Mouse (Mus musculus) gastrocnemius, postnatal 36 days (tissue): Measurements from ENCODE around the gene Stard5. TPM values are rescaled to one million over a fixed set of nuclear protein-coding genes. Genes with fewer than 3 reads are reported as not detected.

Experiments used
- DNase-seq, 2 experiments: peaks; one replicate each; pipeline ENCODE4 v3.0.0; 2022
- intact Hi-C: fragments of 180-260 bp; cut with DNase I; formaldehyde crosslinking; loops from one replicate; pipeline ENCODE4 v1.15.1; 2025
- long read RNA-seq, 2 experiments: library from polyadenylated mRNA; stranded (forward); transcript quantifications; one replicate each; pipeline ENCODE4 v2.0.0; 2021
- total RNA-seq, 2 experiments: library from RNA; stranded (reverse); gene quantifications; 2 replicates each; pipeline ENCODE4 v1.2.3; 2021

Gene Stard5
- total RNA-seq, result 1 to 10 TPM; 4.2 to 4.7 TPM
- long read RNA-seq, experiment 1, transcript Stard5-201 (6 exons, 2,483 nt), result major isoform, 5 of 8 reads
- long read RNA-seq, experiment 1, partial matches to known transcripts, result 0 of 8 reads
- long read RNA-seq, experiment 1, other reads (novel, unspliced or antisense), result 3 of 8 reads
- long read RNA-seq, experiment 2, partial matches to known transcripts, result 0 of 10 reads
- long read RNA-seq, experiment 2, other reads (novel, unspliced or antisense), result 8 of 10 reads

DNA sequence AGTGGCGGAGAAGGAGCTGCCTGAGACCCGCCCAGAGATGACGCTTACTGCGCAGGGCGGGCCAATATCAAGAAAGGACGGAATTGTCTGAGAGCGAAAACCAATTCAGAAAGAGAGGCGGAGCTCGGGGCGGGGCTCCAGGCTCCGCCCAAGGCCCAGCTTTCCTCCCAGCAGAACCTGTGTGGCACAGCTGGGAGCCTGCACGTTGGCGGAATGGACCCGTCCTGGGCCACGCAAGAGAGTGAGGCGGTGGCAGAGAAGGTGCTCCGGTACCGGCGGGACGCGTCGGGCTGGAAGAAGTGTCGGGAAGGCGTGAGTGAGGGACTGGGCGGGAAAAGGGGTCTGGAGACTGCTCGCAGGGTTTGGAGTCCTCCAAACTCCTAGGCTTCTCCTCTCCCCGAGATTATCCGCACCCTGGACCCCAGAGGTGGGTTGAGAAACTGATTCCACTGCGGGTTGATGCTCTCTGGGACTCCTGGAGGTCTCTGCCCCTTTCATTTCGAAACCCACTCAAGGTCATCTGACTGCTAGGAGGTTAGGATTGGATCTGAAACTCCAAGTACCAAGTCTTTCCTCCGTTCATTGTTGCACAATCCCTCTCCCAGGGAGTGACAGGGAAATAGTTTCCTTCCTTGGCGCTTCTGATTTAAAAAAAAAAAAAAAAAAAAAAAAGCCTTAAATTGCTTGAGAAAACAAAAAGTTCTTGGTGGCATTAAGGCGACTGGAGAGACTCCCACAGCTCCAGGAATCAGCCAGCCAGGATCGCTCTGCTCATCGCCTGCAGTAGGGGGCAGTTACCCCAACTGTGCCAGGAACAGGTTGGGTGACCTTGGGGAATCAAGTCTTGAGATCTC lies at the start of gene Stard5:
Stard5 (plus strand) TSS at position 132 of the 854 bp plus-strand sequence.
- intact Hi-C loops, result no loop called here
- DNase-seq, result peak; percentile 91 to 92

DNA sequence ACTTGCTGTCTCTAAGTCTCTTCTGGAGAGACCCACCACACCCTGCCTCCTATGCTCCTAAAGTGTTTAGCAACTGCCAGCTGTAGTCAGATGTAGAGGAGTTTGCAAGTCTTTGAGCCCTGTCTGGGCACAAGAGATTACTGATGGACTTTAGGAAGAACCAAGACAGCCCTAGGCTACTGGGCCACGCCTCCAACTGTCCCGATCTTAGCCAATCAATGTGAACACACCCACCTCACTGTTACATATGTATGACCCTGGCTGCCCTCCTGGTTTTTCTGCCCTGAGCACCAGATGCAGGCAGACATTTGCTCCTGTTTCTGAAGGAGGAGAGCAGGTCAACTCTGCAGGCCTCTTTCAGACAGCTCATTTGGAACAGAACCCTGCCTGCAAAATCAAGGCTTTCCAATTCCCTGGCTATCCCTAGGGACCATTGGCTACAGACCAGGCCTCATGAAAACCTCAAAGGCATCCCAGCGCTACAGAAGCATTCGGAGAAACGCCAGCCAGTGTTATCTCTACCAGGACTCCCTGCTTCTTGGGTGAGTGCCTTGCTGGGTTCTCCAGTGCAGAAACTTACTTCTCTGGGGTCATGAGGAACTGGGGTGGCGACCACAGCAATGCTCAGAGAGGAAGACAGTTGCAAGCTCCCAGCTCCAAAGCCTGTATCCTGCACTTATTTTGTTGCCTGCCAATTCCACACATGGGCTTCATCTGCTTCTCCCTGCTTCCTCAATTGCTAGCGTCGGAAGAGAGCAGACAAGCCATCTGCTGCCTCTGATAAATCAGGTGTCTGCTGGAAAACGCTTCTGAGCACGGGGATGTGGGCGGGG lies 46.9 kb upstream of the Stard5 start, which contains the start of gene Tmc3:
Tmc3 (plus strand) TSS at position 289 of the 833 bp plus-strand sequence.
- intact Hi-C loops, result no loop called here
- DNase-seq, result peak; percentile 27 to 40

DNA sequence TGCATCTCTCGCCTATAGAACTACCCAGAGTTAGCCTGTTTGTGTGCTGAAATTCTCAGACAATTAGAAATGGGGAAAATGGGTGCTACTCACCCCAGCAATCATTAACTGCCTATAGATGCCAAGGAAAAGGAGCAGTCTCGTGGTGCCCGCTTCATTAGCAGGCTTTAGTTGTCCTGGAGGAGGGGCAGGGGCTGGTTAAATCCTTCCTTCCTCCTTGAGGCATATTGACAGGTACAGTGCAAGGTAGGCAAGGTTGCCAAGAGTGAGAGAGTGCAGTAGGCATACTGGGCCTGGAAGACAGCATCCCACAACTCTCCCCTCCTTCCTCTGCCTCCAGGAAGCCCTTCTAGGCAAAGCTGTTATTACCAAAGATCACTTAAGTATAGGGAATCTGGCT lies 37.7 kb upstream of the Stard5 start:
- intact Hi-C loops, result no loop called here
- no peak for DNase-seq

DNA sequence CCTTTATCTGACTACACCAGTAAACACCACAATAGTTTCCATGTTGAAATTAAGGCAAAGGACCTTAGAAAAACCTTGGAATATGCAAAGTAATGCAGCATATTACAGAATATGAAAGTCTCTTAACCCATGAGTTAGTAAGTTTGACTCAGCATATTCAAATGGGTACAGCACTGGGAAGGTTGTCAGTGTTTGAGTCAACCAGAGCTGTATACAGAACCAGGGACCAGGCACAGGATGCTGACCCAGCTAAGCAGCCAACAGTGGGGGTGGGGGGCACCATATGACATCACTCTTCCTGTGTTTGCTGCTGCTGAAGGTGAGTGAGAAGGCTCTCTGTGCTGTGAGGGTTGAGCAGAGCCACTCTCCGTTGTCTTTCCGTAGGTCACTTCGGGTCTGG lies 34.7 kb upstream of the Stard5 start:
- intact Hi-C loops, result no loop called here
- no peak for DNase-seq

DNA sequence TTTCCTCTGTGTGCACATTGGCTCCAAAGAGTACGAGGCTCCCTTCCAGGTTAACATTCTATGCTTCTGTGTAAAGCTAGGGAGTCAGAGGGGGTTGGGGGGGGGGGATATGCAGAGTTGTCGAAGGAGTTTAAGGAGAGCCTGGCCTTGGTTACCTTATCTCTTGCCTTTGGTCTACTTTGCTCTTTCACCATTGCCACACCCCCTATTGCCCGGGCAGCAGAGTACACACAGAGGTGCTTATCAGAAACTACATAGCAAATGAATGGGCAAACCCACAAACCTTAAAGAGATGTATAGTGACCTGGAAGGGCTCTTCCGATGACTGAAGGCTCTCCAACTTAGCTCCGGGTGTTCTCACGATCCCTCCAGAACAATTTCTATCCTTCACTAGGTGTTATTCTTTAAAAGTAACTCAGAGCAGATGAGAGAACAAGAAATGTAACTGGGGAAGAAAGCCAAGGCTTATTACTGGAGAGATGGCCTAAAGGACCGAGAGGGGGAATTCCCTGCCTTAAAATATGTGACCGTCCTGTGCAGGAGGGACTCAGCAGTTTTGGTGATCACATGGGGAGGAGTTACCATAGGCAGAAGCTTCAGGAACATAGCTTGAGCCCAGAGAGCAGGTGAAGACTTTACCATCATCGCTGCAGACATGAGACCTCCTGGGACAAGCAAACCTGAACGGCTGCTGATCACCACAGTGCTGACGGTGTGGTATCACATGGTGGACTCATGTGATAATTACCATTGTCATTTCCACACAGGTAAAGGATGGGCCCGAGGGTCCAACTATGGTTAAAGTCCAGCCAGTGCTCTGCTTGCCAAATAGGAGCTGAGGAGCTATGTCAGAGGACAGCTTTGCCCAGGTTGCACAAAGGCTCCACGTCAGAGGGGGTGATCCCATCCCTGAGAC lies 32.5 kb upstream of the Stard5 start:
- intact Hi-C loops, result no loop called here
- DNase-seq, result no peak

DNA sequence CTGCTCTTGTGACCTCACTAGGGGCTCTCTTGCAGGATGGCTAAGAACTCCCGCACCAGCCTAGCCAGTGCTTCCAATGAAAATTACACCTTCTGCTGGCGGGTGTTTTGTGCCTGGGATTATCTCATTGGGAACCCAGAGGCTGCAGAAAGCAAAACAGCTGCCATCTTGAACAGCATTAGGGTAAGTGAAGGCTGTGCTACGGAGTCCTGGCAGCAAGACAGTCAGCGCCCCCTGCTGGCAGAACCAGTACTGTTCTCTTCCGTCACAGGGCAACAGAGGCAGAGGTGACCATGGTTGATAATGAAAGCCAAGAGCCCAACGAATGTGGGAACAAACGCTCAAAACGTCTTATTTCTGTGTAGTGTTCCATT lies 31.9 kb upstream of the Stard5 start:
- intact Hi-C loops, result no loop called here
- peak; percentile 32 to 35 for DNase-seq

DNA sequence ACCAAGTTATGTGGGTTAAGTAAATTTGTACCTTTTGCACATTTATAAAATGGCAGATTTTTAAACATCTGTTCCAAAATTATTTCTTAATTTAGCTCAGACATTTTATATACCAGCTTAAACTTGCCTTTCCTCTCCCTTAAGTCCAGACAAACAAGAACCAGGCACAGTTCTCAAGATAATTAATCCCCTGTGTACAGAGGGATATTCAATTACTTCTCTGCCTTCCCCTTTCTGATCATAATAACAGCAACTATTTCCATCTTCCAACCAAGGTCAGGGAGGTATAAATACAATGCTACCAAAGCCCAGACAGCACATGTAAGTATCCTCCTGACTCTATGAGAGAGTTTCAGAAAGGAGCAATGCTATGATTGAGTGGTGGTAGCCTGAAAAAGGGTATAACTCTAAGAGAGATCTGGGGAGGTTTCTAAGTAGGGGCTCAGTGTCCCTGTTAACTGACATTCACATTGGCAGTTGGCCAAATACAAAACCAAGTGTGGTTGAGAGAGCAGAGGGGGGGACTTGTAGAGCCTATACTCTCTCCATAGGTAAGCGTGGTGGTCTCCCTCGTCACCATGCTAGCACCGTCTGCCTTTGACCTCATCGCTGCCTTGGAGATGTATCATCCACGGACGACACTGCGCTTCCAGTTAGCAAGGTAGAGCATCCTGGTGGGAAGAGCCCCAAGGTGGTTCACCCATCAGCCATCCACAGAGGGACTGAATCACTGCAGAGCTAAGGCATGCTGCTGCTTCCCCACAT lies 27.4 kb upstream of the Stard5 start:
- DNase-seq, result no peak
- intact Hi-C loops, result no loop called here

DNA sequence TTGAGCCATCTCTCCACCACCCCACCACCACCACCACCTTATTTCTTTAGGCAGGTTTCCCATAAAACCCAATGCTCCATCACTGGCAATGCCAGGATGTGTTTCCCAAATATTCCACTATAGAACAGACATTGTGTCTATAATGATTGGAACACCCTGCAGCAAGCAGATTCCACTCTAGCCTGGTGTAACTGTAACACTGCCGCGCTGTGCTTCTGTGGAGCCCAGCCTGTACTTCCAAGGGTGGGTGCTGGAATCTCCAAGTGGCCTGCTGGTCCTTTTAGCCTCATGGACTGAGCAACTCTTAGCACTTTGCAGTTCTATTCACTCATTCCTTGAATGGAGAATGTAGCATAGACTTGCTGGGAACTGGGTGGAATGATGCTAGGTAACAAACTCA lies 25.0 kb upstream of the Stard5 start:
- DNase-seq, result no peak
- intact Hi-C loops, result no loop called here

DNA sequence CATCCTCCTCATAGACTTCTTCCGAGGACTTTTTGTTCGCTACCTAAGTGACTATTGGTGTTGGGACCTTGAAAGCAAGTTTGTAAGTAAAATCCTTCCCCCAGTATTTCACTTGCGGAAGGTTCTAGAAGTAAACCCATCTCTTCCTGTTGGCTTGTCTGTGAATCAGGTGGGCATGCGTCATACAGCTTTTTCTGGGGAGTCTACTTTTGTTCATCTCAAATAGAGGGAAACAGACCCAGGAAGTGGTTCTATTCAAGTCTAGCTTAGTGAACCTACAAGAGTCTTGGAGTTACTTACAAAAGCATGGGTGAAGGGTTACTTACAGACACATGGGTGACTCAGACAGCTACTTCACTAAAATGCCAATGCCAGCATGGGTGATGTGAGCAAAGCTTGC lies 21.9 kb upstream of the Stard5 start:
- intact Hi-C loops, result no loop called here
- no peak for DNase-seq

DNA sequence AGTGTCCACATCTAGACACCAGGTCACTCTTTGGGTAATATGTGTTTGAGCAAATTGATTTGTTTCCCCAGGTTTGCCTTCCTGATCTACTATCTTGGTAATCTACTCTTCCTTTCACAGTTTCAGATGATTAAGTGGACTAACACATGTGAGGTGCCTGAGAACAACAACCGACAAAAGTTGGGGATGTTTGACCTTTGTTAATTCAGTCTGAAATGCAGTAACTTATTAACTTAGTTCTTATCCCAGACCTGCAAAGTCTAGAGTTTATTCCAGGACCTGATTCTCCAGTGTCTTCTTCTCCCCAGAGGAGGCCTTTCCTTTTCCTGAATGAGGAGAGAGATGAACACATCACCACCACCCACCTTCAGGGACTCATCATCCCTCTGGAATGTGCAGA lies 19.9 kb upstream of the Stard5 start:
- no peak for DNase-seq
- intact Hi-C loops, result no loop called here

DNA sequence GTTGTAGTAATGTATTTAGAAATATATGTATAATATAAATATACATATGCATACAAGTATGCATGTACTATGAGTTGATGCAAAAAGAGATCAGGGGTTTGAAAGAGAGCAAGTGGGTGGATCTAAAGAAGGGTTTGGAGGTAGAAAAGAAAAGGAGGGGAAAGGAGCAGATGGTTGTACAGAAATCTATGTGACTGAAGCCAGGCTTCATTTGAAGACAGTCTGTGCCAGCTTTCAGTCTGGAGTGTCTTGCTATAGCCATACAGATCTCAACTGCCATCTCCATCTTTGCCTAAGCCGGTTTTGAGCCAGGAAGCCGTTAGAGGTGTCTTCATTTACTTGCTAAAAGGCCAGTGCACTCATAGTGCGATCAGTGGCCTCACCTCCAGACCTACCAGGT lies 16.5 kb upstream of the Stard5 start:
- intact Hi-C loops, result no loop called here

DNA sequence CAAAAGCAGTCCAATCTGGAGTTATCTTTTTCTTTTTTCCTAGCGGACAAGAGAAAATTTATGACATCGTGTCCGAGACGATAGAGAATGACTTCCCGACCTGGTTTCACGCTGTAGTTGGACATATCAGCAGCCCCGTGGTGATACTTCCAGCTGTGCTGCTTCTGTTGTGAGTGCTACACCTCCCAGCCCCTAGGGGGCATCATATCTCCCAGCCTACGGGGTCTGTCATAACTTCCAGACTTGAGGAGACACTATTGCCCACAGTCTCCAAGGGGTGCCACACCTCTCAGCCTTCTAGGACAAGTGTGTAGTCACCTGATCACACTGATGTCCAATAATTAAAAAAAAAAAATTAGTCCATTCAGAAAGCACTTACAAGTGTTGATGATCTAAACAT lies 15.9 kb upstream of the Stard5 start:
- DNase-seq, result no peak
- intact Hi-C loops, result no loop called here

More for the DNA sequence above, 16.5 kb upstream of the Stard5 start:
- DNase-seq, result no peak

DNA sequence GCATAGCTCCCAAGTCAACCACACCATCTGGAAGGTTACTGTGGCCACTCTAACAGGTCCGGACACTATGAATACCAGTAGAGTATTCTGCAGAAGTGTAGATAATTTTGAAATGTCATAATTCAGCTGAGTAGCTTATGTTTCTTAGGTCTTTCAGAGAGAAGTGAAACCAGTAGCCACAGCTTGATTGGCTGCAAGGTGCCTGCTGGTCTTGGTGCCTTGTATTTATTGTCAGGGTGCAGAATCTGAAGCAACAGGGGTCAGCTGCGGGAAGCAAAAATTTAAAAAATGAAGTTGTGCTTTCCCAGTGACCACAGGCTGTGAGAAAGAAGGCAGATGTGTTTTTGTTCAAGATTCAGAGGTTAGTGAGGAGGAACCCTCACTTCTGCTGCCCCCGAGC lies 15.5 kb upstream of the Stard5 start:
- no peak for DNase-seq
- intact Hi-C loops, result no loop called here

DNA sequence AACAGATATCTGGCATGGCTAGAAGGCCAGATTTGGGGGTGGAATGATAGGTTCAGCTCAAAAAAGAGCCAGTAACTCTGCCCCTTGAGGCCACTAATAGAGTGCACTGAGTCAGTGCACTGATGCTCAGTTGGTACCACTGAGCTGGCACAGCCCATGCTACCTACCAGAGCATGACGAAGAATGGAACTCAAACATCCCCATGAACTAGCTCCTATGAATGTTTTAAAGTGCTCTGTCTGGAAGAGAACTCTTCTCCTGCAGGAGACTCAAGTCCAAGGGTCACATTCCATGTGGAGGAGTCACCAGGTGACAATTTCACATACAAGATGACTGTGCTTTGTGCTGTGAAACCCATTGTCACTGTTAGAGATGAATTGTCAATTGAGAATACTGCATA lies 13.1 kb upstream of the Stard5 start:
- DNase-seq, result no peak
- intact Hi-C loops, result no loop called here

DNA sequence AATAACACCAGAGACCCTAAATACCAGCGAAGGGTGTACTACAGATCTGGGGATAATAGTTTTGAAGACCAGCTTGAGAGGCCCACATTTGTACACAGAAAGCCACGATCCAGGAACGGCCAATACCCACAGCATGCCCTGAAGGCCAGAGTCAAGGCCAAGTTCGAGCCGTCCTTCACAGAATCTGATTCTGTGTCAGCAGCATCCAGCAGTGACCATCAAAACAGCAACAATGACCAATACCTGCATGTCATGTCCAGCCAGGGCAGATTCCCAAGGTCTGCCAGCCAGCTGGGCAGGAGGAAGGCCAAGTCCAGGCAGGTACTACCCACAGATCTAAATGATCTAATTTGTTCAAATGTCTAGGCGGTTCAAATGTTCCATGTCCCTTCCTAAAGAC lies 9.2 kb upstream of the Stard5 start:
- intact Hi-C loops, result no loop called here

DNA sequence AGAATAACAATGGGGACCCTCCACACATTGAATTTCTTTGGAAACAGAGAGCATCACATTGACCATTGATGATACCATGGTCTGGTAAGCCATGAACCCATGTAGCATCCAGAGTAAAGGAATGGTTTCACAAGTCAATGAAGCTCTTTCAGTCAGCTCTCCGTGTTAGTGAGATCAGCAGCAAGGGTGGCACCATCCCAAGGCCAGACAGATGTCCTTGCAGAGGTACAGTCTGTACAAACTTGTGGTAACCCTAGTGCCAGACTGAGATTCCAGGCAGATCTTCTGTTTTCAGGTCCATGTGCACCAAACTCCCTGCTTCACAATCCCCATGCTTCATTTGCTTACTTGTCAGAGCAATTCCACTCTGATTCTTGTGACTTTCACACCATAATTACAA lies 7.7 kb upstream of the Stard5 start:
- DNase-seq, result no peak
- intact Hi-C loops, result no loop called here

More for the DNA sequence above, 9.2 kb upstream of the Stard5 start:
- DNase-seq, result no peak

DNA sequence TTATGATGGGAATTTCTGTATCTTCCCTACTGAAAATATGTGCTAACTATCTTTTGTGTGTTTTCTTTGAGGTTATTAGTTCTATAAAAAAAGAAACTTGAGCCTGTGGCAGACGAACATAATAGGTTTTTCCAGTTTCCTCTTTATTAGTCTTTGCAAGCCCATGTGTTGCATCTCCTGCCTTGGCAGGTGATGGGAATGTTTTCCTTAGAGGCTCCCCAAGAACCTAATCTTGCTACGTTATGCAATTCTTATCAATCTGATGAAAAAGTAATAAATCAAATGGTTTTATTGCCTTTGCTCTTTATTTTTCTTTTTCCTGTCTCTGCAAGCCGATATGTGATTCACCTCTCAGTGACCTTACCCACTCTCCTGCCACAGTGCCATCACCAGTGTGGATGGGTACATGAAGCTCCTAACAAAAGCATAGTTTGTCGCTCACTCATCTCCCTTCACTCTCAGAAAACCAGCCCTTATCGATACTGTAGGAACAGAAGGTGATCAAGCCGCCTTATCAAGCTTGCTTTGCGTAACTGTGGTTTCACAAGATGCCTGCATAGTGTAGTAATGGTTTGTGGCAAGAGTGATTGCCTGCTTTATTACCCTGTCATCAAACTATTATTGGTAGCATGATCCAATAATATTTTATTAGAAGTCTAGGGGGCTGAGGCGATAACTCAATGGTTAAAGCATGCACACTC lies 5.1 kb upstream of the Stard5 start:
- intact Hi-C loops, result no loop called here
- DNase-seq, result no peak

DNA sequence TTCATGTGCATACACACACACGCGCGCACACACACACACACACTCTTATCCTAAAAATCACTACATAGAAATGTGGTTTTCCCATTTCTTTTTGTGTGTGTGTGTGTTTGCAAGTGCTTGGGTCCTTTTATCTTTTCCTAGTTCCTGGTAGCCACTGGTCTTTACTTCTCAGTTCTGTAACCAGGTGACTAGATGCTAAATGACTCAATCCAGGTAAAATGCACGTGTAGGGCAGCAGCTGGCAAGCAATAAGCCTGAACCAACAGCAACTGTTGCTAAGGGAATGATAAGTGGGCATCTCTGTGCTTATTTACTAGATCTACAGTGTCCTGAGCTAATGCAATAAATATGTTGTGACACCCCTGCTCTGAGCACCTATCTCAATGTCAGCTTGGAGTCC lies 4.4 kb upstream of the Stard5 start:
- intact Hi-C loops, result no loop called here
- DNase-seq, result no peak
